Mouse (Mus musculus) midbrain, embryonic 15.5 days (tissue): ENCODE data around the gene Eid2b. TPM values are rescaled to one million over a fixed set of nuclear protein-coding genes. Genes with fewer than 3 reads are reported as not detected.

Experiments
- polyA plus RNA-seq: library from polyadenylated mRNA; unstranded; fragments of >200 nt; fragmentation: Nextera tagmentation; extraction: Ambion mirVana; gene quantifications from 2 replicates; pipeline ENCODE4 v1.2.1, GENCODE M21; 2015

The Eid2b gene
- polyA plus RNA-seq, 1 experiment from 2014 or later, result 45.1 TPM

Other genes starting within 250 kb of the Eid2b start
- 296 and 299 TPM in 2 replicates for gene Psmc4, start 227.6 kb upstream of the Eid2b start, polyA plus RNA-seq
- gene Fcgbp, start 206.5 kb upstream of the Eid2b start, polyA plus RNA-seq, result 0.51 and 0.66 TPM in 2 replicates
- 0.05 and 0.06 TPM in 2 replicates for gene 9530053A07Rik, start 148.3 kb upstream of the Eid2b start, polyA plus RNA-seq
- 75.6 and 78.4 TPM in 2 replicates for gene Fbl, start 108.0 kb upstream of the Eid2b start, polyA plus RNA-seq
- gene Dyrk1b, start 98.3 kb upstream of the Eid2b start, polyA plus RNA-seq, result 16.3 and 18.1 TPM in 2 replicates
- 16.4 and 21.0 TPM in 2 replicates for gene Eid2, start 9.9 kb upstream of the Eid2b start, polyA plus RNA-seq
- gene Selenov, start 13.4 kb downstream of the Eid2b start, polyA plus RNA-seq, result 0.92 and 1.3 TPM in 2 replicates
- gene Dll3, start 24.5 kb downstream of the Eid2b start, polyA plus RNA-seq, result 22.6 and 23.1 TPM in 2 replicates
- gene Timm50, start 34.3 kb downstream of the Eid2b start, polyA plus RNA-seq, result 129 and 136 TPM in 2 replicates
- gene Supt5, start 61.0 kb downstream of the Eid2b start, polyA plus RNA-seq, result 111 and 112 TPM in 2 replicates
- gene Rps16, start 72.9 kb downstream of the Eid2b start, polyA plus RNA-seq, result 430 and 438 TPM in 2 replicates
- 28.8 and 32.5 TPM in 2 replicates for gene Plekhg2, start 94.9 kb downstream of the Eid2b start, polyA plus RNA-seq
- 3.2 and 3.3 TPM in 2 replicates for gene Zfp36, start 102.5 kb downstream of the Eid2b start, polyA plus RNA-seq
- gene Med29, start 115.0 kb downstream of the Eid2b start, polyA plus RNA-seq, result 46.6 and 47.0 TPM in 2 replicates
- gene Paf1, start 115.2 kb downstream of the Eid2b start, polyA plus RNA-seq, result 92.5 and 110 TPM in 2 replicates
- 3.2 and 3.4 TPM in 2 replicates for gene Gmfg, start 159.7 kb downstream of the Eid2b start, polyA plus RNA-seq
- gene Lrfn1, start 174.2 kb downstream of the Eid2b start, polyA plus RNA-seq, result 20.9 and 23.0 TPM in 2 replicates
- gene Ifnl2, start 232.7 kb downstream of the Eid2b start, polyA plus RNA-seq, result not detected in 2 replicates
- not detected in 2 replicates for gene Ifnl3, start 245.1 kb downstream of the Eid2b start, polyA plus RNA-seq